Comparison of ENCODE assay signal across 9 mouse cellular contexts in genomic region chr14:52314808-52315150, GRCm38 (mm10). TPM values are rescaled to one million over a fixed set of nuclear protein-coding genes. Genes with fewer than 3 reads are reported as not detected.
DNase-seq lines count a peak whose midpoint lies in the region; ATAC-seq and TF ChIP-seq lines count a peak whose summit lies in the region.
"Had no signal": no experiment of that assay in that cellular context is flagged by ENCODE, and none has a peak within 500 bp of the region (broad histone marks: within the 10 kb centered on the region; RNA-seq: fewer than 3 reads in every experiment).

No protein-coding gene starts in this region.

- no peak for TF ChIP-seq CTCF in hindbrain, postnatal 0 days (IDR thresholded peaks at IDR 0.05; ENCODE audit: low read depth)
- TF ChIP-seq CTCF in midbrain, postnatal 0 days (IDR thresholded peaks at IDR 0.05), result no peak

- H3K4me3 ChIP-seq in kidney, embryonic 15.5 days (replicated peaks), result peak overlapping the region; percentile 72
- H3K4me3 ChIP-seq in embryonic facial prominence, embryonic 11.5 days (ENCODE audit: low read depth, low read length), result peak overlapping the region; percentile 80
- H3K4me3 ChIP-seq in hindbrain, postnatal 0 days (ENCODE audit: low read length), result peak overlapping the region; percentile 90
- peak overlapping the region; percentile 86 for H3K4me3 ChIP-seq in midbrain, postnatal 0 days (ENCODE audit: low read depth, low read length)

- no peaks in the 10 kb centered on the region for H3K27me3 ChIP-seq in kidney, embryonic 15.5 days
- H3K27me3 ChIP-seq in embryonic facial prominence, embryonic 11.5 days (ENCODE audit: control insufficient read depth, insufficient read depth, low read length), result no peaks in the 10 kb centered on the region
- H3K27me3 ChIP-seq in hindbrain, postnatal 0 days (ENCODE audit: insufficient read depth, low read length), result no peaks in the 10 kb centered on the region
- H3K27me3 ChIP-seq in midbrain, postnatal 0 days (ENCODE audit: insufficient read depth, low read length), result no peaks in the 10 kb centered on the region

- peaks cover 48% of the 10 kb centered on the region for H3K36me3 ChIP-seq in kidney, embryonic 15.5 days
- H3K36me3 ChIP-seq in embryonic facial prominence, embryonic 11.5 days (replicated peaks; ENCODE audit: control insufficient read depth, insufficient read depth, low read depth, low read length), result peaks cover 29% of the 10 kb centered on the region
- H3K36me3 ChIP-seq in hindbrain, postnatal 0 days (ENCODE audit: insufficient read depth, low read length), result peaks cover 30% of the 10 kb centered on the region
- peaks cover 26% of the 10 kb centered on the region for H3K36me3 ChIP-seq in midbrain, postnatal 0 days (ENCODE audit: insufficient read depth, low read length)

- ATAC-seq in kidney, embryonic 15.5 days (replicated peaks; ENCODE audit: low FRiP score), result 0 out of 2 replicates have a peak, but pooled peaks have one; percentile 2
- no peak for ATAC-seq in embryonic facial prominence, embryonic 11.5 days (replicated peaks; ENCODE audit: insufficient number of reproducible peaks, low FRiP score, low TSS enrichment, low read depth)
- no peak for ATAC-seq in hindbrain, postnatal 0 days
- no peak for ATAC-seq in midbrain, postnatal 0 days (ENCODE audit: low FRiP score)

- H3K9me3 ChIP-seq in kidney, embryonic 15.5 days (replicated peaks), result peaks cover 3% of the 10 kb centered on the region; the same call in 1 of the 2 replicates
- no peaks in the 10 kb centered on the region for H3K9me3 ChIP-seq in embryonic facial prominence, embryonic 11.5 days (replicated peaks; ENCODE audit: control insufficient read depth, low read length)
- no peaks in the 10 kb centered on the region for H3K9me3 ChIP-seq in hindbrain, postnatal 0 days (ENCODE audit: low read length)
- no peaks in the 10 kb centered on the region for H3K9me3 ChIP-seq in midbrain, postnatal 0 days (ENCODE audit: low read length)

- peaks cover 53% of the 10 kb centered on the region for H3K4me1 ChIP-seq in kidney, embryonic 15.5 days
- H3K4me1 ChIP-seq in embryonic facial prominence, embryonic 11.5 days (ENCODE audit: control insufficient read depth, insufficient read depth, low read length), result peaks cover 9% of the 10 kb centered on the region
- H3K4me1 ChIP-seq in hindbrain, postnatal 0 days (ENCODE audit: insufficient read depth, low read length), result peaks cover 28% of the 10 kb centered on the region
- peaks cover 13% of the 10 kb centered on the region for H3K4me1 ChIP-seq in midbrain, postnatal 0 days (ENCODE audit: insufficient read depth, low read length)

- WGBS in kidney, embryonic 15.5 days, result 43% methylated on average over 8 of the region's 8 CpGs
- 63% methylated on average over 8 of the region's 8 CpGs for WGBS in embryonic facial prominence, embryonic 11.5 days
- WGBS in hindbrain, postnatal 0 days, result 41% methylated on average over 8 of the region's 8 CpGs
- WGBS in midbrain, postnatal 0 days, result 40% methylated on average over 8 of the region's 8 CpGs

- H3K27ac ChIP-seq in kidney, embryonic 15.5 days, result peak overlapping the region; percentile 96
- no peak overlapping the region for H3K27ac ChIP-seq in embryonic facial prominence, embryonic 11.5 days (replicated peaks; ENCODE audit: low read depth, low read length)
- peak overlapping the region; percentile 96; the same call in 1 of the 2 replicates for H3K27ac ChIP-seq in hindbrain, postnatal 0 days
- H3K27ac ChIP-seq in midbrain, postnatal 0 days (ENCODE audit: low read depth, low read length), result peak overlapping the region; percentile 98

- H3K4me2 ChIP-seq in kidney, embryonic 15.5 days, result peak overlapping the region; percentile 72
- H3K4me2 ChIP-seq in embryonic facial prominence, embryonic 11.5 days (ENCODE audit: low read depth, low read length), result peak overlapping the region; percentile 87
- H3K4me2 ChIP-seq in hindbrain, postnatal 0 days (ENCODE audit: low read depth, low read length), result peak overlapping the region; percentile 86
- peak overlapping the region; percentile 85 for H3K4me2 ChIP-seq in midbrain, postnatal 0 days (ENCODE audit: low read depth, low read length, poor library complexity, severe bottlenecking)

- no peak for DNase-seq in kidney, adult 9 months
- no peak for DNase-seq in embryonic facial prominence, embryonic 11.5 days (ENCODE audit: low spot score)
- DNase-seq in hindbrain, postnatal 0 days (ENCODE audit: low spot score), result no peak
- DNase-seq in midbrain, postnatal 0 days (ENCODE audit: low spot score), result no peak
- no peak for DNase-seq in urinary bladder, postnatal 25 days (ENCODE audit: low spot score)
- DNase-seq in gastrocnemius, adult 18-20 months (ENCODE audit: low spot score), result no peak
- DNase-seq in thymus, postnatal 14 days, result no peak

- peak overlapping the region; percentile 69 for H3K9ac ChIP-seq in kidney, embryonic 15.5 days
- peak overlapping the region; percentile 94 for H3K9ac ChIP-seq in embryonic facial prominence, embryonic 11.5 days (replicated peaks; ENCODE audit: low read length)
- peak overlapping the region; percentile 91 for H3K9ac ChIP-seq in hindbrain, postnatal 0 days (replicated peaks; ENCODE audit: low read length)
- H3K9ac ChIP-seq in midbrain, postnatal 0 days (replicated peaks; ENCODE audit: low read length, poor library complexity, severe bottlenecking), result peak overlapping the region; percentile 98; the same call in 1 of the 2 replicates

RNA-seq across cellular contexts. Expression of gene Mettl3, which starts 9.9 kb away (rescaled TPM):
- polyA plus RNA-seq in kidney, embryonic 15.5 days (2015; fragmentation: Nextera tagmentation; extraction: Ambion mirVana), result 52.1 and 52.8 TPM in 2 replicates
- polyA plus RNA-seq in embryonic facial prominence, embryonic 11.5 days (2014; fragmentation: Nextera tagmentation; extraction: Ambion mirVana), result 49.8 and 50.1 TPM in 2 replicates
- 19.9 and 22.5 TPM in 2 replicates for total RNA-seq in hindbrain, postnatal 0 days (2014; rRNA removed)
- polyA plus RNA-seq in hindbrain, postnatal 0 days (2015; fragmentation: Nextera tagmentation; extraction: Ambion mirVana), result 23.2 and 23.6 TPM in 2 replicates
- total RNA-seq in midbrain, postnatal 0 days (2014; rRNA removed), result 19.6 and 22.6 TPM in 2 replicates
- polyA plus RNA-seq in midbrain, postnatal 0 days (2015; fragmentation: Nextera tagmentation; extraction: Ambion mirVana), result 24.1 and 24.2 TPM in 2 replicates
- 10 to 100 TPM; 16.6 to 17.1 TPM for total RNA-seq in gastrocnemius, adult 18-20 months (2021)

RNA-seq across cellular contexts. Expression of gene Sall2, which starts 13.8 kb away (rescaled TPM):
- polyA plus RNA-seq in kidney, embryonic 15.5 days (2015; fragmentation: Nextera tagmentation; extraction: Ambion mirVana), result 37.8 and 39.3 TPM in 2 replicates
- 39.6 and 40.1 TPM in 2 replicates for polyA plus RNA-seq in embryonic facial prominence, embryonic 11.5 days (2014; fragmentation: Nextera tagmentation; extraction: Ambion mirVana)
- 96.4 and 105 TPM in 2 replicates for total RNA-seq in hindbrain, postnatal 0 days (2014; rRNA removed)
- 30.4 and 31.3 TPM in 2 replicates for polyA plus RNA-seq in hindbrain, postnatal 0 days (2015; fragmentation: Nextera tagmentation; extraction: Ambion mirVana)
- total RNA-seq in midbrain, postnatal 0 days (2014; rRNA removed), result 98.8 and 112 TPM in 2 replicates
- 37.8 and 39.0 TPM in 2 replicates for polyA plus RNA-seq in midbrain, postnatal 0 days (2015; fragmentation: Nextera tagmentation; extraction: Ambion mirVana)
- total RNA-seq in gastrocnemius, adult 18-20 months (2021), result under 1 TPM; 0.39 to 0.57 TPM

RNA-seq across cellular contexts. Expression of gene Rab2b, which starts 35.4 kb away (rescaled TPM):
- polyA plus RNA-seq in kidney, embryonic 15.5 days (2015; fragmentation: Nextera tagmentation; extraction: Ambion mirVana), result 21.9 and 23.5 TPM in 2 replicates
- polyA plus RNA-seq in embryonic facial prominence, embryonic 11.5 days (2014; fragmentation: Nextera tagmentation; extraction: Ambion mirVana), result 26.1 and 26.5 TPM in 2 replicates
- 43.9 and 45.5 TPM in 2 replicates for total RNA-seq in hindbrain, postnatal 0 days (2014; rRNA removed)
- 38.8 and 48.5 TPM in 2 replicates for polyA plus RNA-seq in hindbrain, postnatal 0 days (2015; fragmentation: Nextera tagmentation; extraction: Ambion mirVana)
- 56.7 and 57.7 TPM in 2 replicates for total RNA-seq in midbrain, postnatal 0 days (2014; rRNA removed)
- polyA plus RNA-seq in midbrain, postnatal 0 days (2015; fragmentation: Nextera tagmentation; extraction: Ambion mirVana), result 48.2 and 57.6 TPM in 2 replicates
- 1 to 10 TPM; 2.3 TPM for total RNA-seq in gastrocnemius, adult 18-20 months (2021)

RNA-seq across cellular contexts. Expression of gene Tox4, which starts 35.8 kb away (rescaled TPM):
- polyA plus RNA-seq in kidney, embryonic 15.5 days (2015; fragmentation: Nextera tagmentation; extraction: Ambion mirVana), result 44.6 and 49.1 TPM in 2 replicates
- polyA plus RNA-seq in embryonic facial prominence, embryonic 11.5 days (2014; fragmentation: Nextera tagmentation; extraction: Ambion mirVana), result 47.7 and 51.5 TPM in 2 replicates
- total RNA-seq in hindbrain, postnatal 0 days (2014; rRNA removed), result 61.0 and 62.1 TPM in 2 replicates
- 41.9 and 45.6 TPM in 2 replicates for polyA plus RNA-seq in hindbrain, postnatal 0 days (2015; fragmentation: Nextera tagmentation; extraction: Ambion mirVana)
- total RNA-seq in midbrain, postnatal 0 days (2014; rRNA removed), result 54.7 and 58.5 TPM in 2 replicates
- polyA plus RNA-seq in midbrain, postnatal 0 days (2015; fragmentation: Nextera tagmentation; extraction: Ambion mirVana), result 44.9 and 47.7 TPM in 2 replicates
- total RNA-seq in gastrocnemius, adult 18-20 months (2021), result 10 to 100 TPM; 48.6 to 51.3 TPM

RNA-seq across cellular contexts. Expression of gene Olfr1513, which starts 41.4 kb away (rescaled TPM):
- not detected in 2 replicates for polyA plus RNA-seq in kidney, embryonic 15.5 days (2015; fragmentation: Nextera tagmentation; extraction: Ambion mirVana)
- not detected in 2 replicates for polyA plus RNA-seq in embryonic facial prominence, embryonic 11.5 days (2014; fragmentation: Nextera tagmentation; extraction: Ambion mirVana)
- not detected in 2 replicates for total RNA-seq in hindbrain, postnatal 0 days (2014; rRNA removed)
- polyA plus RNA-seq in hindbrain, postnatal 0 days (2015; fragmentation: Nextera tagmentation; extraction: Ambion mirVana), result not detected in 2 replicates
- not detected in 2 replicates for total RNA-seq in midbrain, postnatal 0 days (2014; rRNA removed)
- not detected in 2 replicates for polyA plus RNA-seq in midbrain, postnatal 0 days (2015; fragmentation: Nextera tagmentation; extraction: Ambion mirVana)
- total RNA-seq in gastrocnemius, adult 18-20 months (2021), result not detected
- total RNA-seq: liver, adult 2 months had no signal
- polyA plus RNA-seq: liver, adult 2 months had no signal
